26 mouse cellular contexts compared by ENCODE assay signal in the genomic region with DNA sequence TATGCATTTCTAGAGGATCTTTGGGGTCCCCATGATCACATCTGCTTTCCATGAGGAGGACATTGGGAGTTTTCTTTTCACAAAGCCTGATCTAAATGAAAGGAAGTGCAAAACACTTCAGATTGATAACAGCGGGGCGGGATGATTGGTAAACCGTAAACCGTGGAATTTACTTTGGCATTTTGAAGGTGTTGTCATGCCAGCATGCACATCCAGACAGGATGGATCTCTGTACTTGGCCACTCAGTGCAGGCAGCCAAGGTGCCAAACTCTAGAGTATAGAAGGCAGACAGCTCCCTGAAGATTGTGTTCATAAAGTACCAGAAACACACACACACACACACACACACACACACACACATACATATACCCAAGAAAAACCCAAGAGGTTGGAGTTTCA.
DNase-seq lines count a peak whose midpoint lies in the region; ATAC-seq and TF ChIP-seq lines count a peak whose summit lies in the region.
"Had no signal": no experiment of that assay in that cellular context is flagged by ENCODE, and none has a peak within 500 bp of the region (broad histone marks: within the 10 kb centered on the region; RNA-seq: fewer than 3 reads in every experiment).

No protein-coding gene starts in this region.

- 0 out of 2 replicates have a peak, but pooled peaks have one; percentile 15 for ATAC-seq in forebrain, embryonic 16.5 days
- no peak for ATAC-seq in lung, embryonic 15.5 days (ENCODE audit: borderline replicate concordance, extremely low read depth, low FRiP score, low TSS enrichment)
- no peak for ATAC-seq in kidney, embryonic 16.5 days (ENCODE audit: low FRiP score, low TSS enrichment)
- ATAC-seq: hindbrain, embryonic 16.5 days had no signal

- TF ChIP-seq CTCF in lung, adult 2 months (IDR thresholded peaks at IDR 0.05; ENCODE audit: insufficient read depth, low read length): no peak

- no peak for TF ChIP-seq POLR2A in lung, adult 2 months (IDR thresholded peaks at IDR 0.05; ENCODE audit: borderline replicate concordance, extremely low read depth, low read depth, low read length)

- H3K9ac ChIP-seq in forebrain, embryonic 16.5 days (replicated peaks; ENCODE audit: low read depth, low read length): no peak overlapping the region
- H3K9ac ChIP-seq in lung, embryonic 15.5 days: no peak overlapping the region
- no peak overlapping the region for H3K9ac ChIP-seq in kidney, embryonic 16.5 days (replicated peaks; ENCODE audit: low read length)
- H3K9ac ChIP-seq: embryonic facial prominence, embryonic 12.5 days; heart, embryonic 13.5 days; kidney, embryonic 15.5 days; liver, embryonic 13.5 days; midbrain, embryonic 12.5 days; neural tube, embryonic 12.5 days had no signal

- no peak for DNase-seq in forebrain, embryonic 10.5 days (ENCODE audit: extremely low spot score, low spot score)
- no peak for DNase-seq in lung, adult 2 months
- DNase-seq in limb, embryonic 10.5 days (ENCODE audit: low spot score): peak; percentile 26
- no peak for DNase-seq in thymus, postnatal 4 days
- DNase-seq: adrenal gland, postnatal 14 days; cerebellum, adult 11 months; cerebellum, postnatal 36 days; kidney, adult 18-20 months; kidney, postnatal 36 days; liver, embryonic 13.5 days; lung, adult 18-20 months; thymus, adult 2 months; thymus, postnatal 36 days had no signal

- no peak overlapping the region for H3K4me2 ChIP-seq in forebrain, embryonic 16.5 days (ENCODE audit: low read length)
- H3K4me2 ChIP-seq in lung, embryonic 15.5 days: no peak overlapping the region
- H3K4me2 ChIP-seq in kidney, embryonic 16.5 days (replicated peaks; ENCODE audit: low read depth, low read length): no peak overlapping the region
- H3K4me2 ChIP-seq: embryonic facial prominence, embryonic 12.5 days; heart, embryonic 13.5 days; kidney, embryonic 15.5 days; liver, embryonic 13.5 days; midbrain, embryonic 12.5 days; neural tube, embryonic 12.5 days had no signal

- H3K4me1 ChIP-seq in forebrain, embryonic 16.5 days (replicated peaks; ENCODE audit: control insufficient read depth, insufficient read depth, low read length): peaks cover 23% of the 10 kb centered on the region
- peaks cover 24% of the 10 kb centered on the region for H3K4me1 ChIP-seq in forebrain, embryonic 10.5 days
- H3K4me1 ChIP-seq in lung, embryonic 15.5 days: peaks cover 14% of the 10 kb centered on the region
- peaks cover 6% of the 10 kb centered on the region for H3K4me1 ChIP-seq in lung, adult 2 months (ENCODE audit: control insufficient read depth, insufficient read depth, low read length)
- peaks cover 40% of the 10 kb centered on the region for H3K4me1 ChIP-seq in limb, embryonic 10.5 days
- H3K4me1 ChIP-seq in kidney, embryonic 16.5 days (ENCODE audit: insufficient read depth, low read length): 0 out of 2 replicates have a peak, but pooled peaks cover 3% of the 10 kb centered on the region
- H3K4me1 ChIP-seq: liver, embryonic 13.5 days had no signal

- H3K9me3 ChIP-seq in forebrain, embryonic 16.5 days (ENCODE audit: control insufficient read depth, low read length): no peaks in the 10 kb centered on the region
- H3K9me3 ChIP-seq in forebrain, embryonic 10.5 days: no peaks in the 10 kb centered on the region
- H3K9me3 ChIP-seq in lung, embryonic 15.5 days: no peaks in the 10 kb centered on the region
- no peaks in the 10 kb centered on the region for H3K9me3 ChIP-seq in limb, embryonic 10.5 days (replicated peaks)
- H3K9me3 ChIP-seq in kidney, embryonic 16.5 days (ENCODE audit: low read length): no peaks in the 10 kb centered on the region
- H3K9me3 ChIP-seq: embryonic facial prominence, embryonic 12.5 days; heart, embryonic 13.5 days; hindbrain, embryonic 10.5 days; kidney, embryonic 15.5 days; liver, embryonic 13.5 days; midbrain, embryonic 12.5 days; neural tube, embryonic 12.5 days had no signal

- no peaks in the 10 kb centered on the region for H3K36me3 ChIP-seq in forebrain, embryonic 16.5 days (ENCODE audit: control insufficient read depth, insufficient read depth)
- no peaks in the 10 kb centered on the region for H3K36me3 ChIP-seq in forebrain, embryonic 10.5 days (replicated peaks)
- H3K36me3 ChIP-seq in lung, embryonic 15.5 days: no peaks in the 10 kb centered on the region
- no peaks in the 10 kb centered on the region for H3K36me3 ChIP-seq in limb, embryonic 10.5 days
- H3K36me3 ChIP-seq in kidney, embryonic 16.5 days (ENCODE audit: insufficient read depth, low read length): no peaks in the 10 kb centered on the region
- H3K36me3 ChIP-seq: embryonic facial prominence, embryonic 12.5 days; heart, embryonic 13.5 days; hindbrain, embryonic 10.5 days; kidney, embryonic 15.5 days; liver, embryonic 13.5 days; midbrain, embryonic 12.5 days; neural tube, embryonic 12.5 days had no signal

- H3K27me3 ChIP-seq in forebrain, embryonic 16.5 days (replicated peaks; ENCODE audit: control insufficient read depth, insufficient read depth, low read length): no peaks in the 10 kb centered on the region
- no peaks in the 10 kb centered on the region for H3K27me3 ChIP-seq in forebrain, embryonic 10.5 days (ENCODE audit: poor library complexity, severe bottlenecking)
- no peaks in the 10 kb centered on the region for H3K27me3 ChIP-seq in lung, embryonic 15.5 days
- H3K27me3 ChIP-seq in limb, embryonic 10.5 days (ENCODE audit: low read depth, poor library complexity, severe bottlenecking): no peaks in the 10 kb centered on the region
- no peaks in the 10 kb centered on the region for H3K27me3 ChIP-seq in kidney, embryonic 16.5 days (ENCODE audit: insufficient read depth, low read length)
- H3K27me3 ChIP-seq: embryonic facial prominence, embryonic 12.5 days; heart, embryonic 13.5 days; kidney, embryonic 15.5 days; liver, embryonic 13.5 days; midbrain, embryonic 12.5 days; neural tube, embryonic 12.5 days had no signal

- 80% methylated on average over 4 of the region's 4 CpGs for WGBS in forebrain, embryonic 16.5 days
- WGBS in forebrain, embryonic 10.5 days: 94% methylated on average over 4 of the region's 4 CpGs
- WGBS in lung, embryonic 15.5 days: 64% methylated on average over 4 of the region's 4 CpGs
- WGBS in lung, adult 2 months: 56% methylated on average over 4 of the region's 4 CpGs
- WGBS in limb, embryonic 10.5 days: 83% methylated on average over 4 of the region's 4 CpGs
- WGBS in kidney, embryonic 16.5 days: 94% methylated on average over 4 of the region's 4 CpGs

- H3K27ac ChIP-seq in forebrain, embryonic 16.5 days (ENCODE audit: low read length): peak overlapping the region; percentile 61
- no peak overlapping the region for H3K27ac ChIP-seq in forebrain, embryonic 10.5 days
- 0 out of 2 replicates have a peak overlapping the region, but pooled peaks have one; percentile 15 for H3K27ac ChIP-seq in lung, embryonic 15.5 days
- H3K27ac ChIP-seq in limb, embryonic 10.5 days: no peak overlapping the region
- no peak overlapping the region for H3K27ac ChIP-seq in kidney, embryonic 16.5 days (ENCODE audit: low read length)
- H3K27ac ChIP-seq: heart, embryonic 13.5 days; hindbrain, embryonic 10.5 days; kidney, embryonic 15.5 days; liver, embryonic 13.5 days; midbrain, embryonic 12.5 days; neural tube, embryonic 12.5 days had no signal

- H3K4me3 ChIP-seq in forebrain, embryonic 16.5 days (replicated peaks; ENCODE audit: low read length): no peak overlapping the region
- no peak overlapping the region for H3K4me3 ChIP-seq in forebrain, embryonic 10.5 days
- H3K4me3 ChIP-seq in lung, embryonic 15.5 days: no peak overlapping the region
- H3K4me3 ChIP-seq in lung, adult 2 months (replicated peaks; ENCODE audit: extremely low read depth, low read depth, low read length): no peak overlapping the region
- H3K4me3 ChIP-seq in limb, embryonic 10.5 days: no peak overlapping the region
- no peak overlapping the region for H3K4me3 ChIP-seq in kidney, embryonic 16.5 days (ENCODE audit: low read length)
- H3K4me3 ChIP-seq: embryonic facial prominence, embryonic 12.5 days; heart, embryonic 13.5 days; hindbrain, embryonic 10.5 days; kidney, embryonic 15.5 days; layer of hippocampus, adult 2 months; left cerebral cortex, adult 2 months; liver, embryonic 13.5 days; midbrain, embryonic 12.5 days; myocyte; neural tube, embryonic 12.5 days had no signal

Comparison
In these comparisons a context has a peak if more than half of its experiments do, and no peak if none do; other contexts are left out.
1. H3K27ac ChIP-seq: peak in forebrain, embryonic 16.5 days (single experiment) and lung, embryonic 15.5 days (single experiment); none in forebrain, embryonic 10.5 days (single experiment), limb, embryonic 10.5 days (single experiment) and kidney, embryonic 16.5 days (single experiment).